Mouse (Mus musculus) spleen, adult 2 months (tissue): ENCODE measurements around the gene Ccdc114.

Experiments
- CTCF ChIP-seq: fragments of 200-500 bp; IDR thresholded peaks from 2 replicates; pipeline ENCODE4 v1.5.1; 2011; ENCODE audit warnings: mild to moderate bottlenecking, inconsistent platforms; ENCODE audit not compliant: insufficient read depth, insufficient read length, insufficient replicate concordance; ENCODE audit errors: extremely low read depth
- POLR2A ChIP-seq: fragments of 200-500 bp; IDR thresholded peaks from 2 replicates; pipeline ENCODE4 v1.6.1; 2011; ENCODE audit warnings: low read depth, low read length, inconsistent platforms

DNA sequence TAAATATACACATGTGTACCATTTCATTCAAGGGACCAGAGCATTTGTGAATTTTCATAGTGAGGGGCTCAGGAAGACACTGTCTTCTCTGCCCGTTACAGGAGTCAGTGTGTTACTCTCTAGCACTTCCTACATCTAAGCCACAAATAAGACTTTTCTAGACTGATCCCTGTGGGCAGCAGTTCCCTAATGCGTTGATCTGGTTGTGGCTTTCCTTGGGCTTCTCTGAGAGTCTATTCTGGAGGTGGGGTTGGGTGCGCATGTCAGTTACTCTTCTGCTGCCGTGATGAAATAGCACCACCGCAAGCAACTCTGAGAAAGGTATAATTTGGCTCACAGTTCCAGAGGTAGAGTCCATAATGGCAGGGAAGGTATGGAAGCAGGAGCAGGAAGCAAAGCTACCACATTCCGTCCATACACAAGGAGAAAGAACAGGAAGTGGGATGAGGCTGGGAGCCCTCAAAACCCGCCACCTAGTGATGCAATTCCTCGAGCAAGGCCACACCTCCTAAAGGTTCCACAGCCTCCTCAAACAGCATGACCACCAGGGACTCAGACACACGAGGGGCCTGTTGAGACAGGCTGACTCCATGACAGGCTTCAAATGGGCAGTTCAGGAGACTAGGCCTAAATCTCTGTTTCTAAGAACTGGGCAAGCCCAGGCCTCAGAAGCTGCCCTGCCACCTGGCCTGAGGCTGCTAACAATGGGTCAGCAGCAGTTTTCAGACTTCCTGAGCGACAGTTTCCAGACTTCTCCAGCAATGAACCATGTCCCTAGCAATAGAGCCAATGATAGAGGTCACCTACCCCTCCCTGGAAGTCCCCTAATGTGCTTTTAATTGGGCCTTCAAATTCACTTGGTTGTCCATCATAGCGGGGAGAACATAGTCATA lies 48.2 kb downstream of the Ccdc114 start:
- no peak for TF ChIP-seq CTCF
- no peak for TF ChIP-seq POLR2A
